Mouse (Mus musculus): ENCODE data around the gene Ppip5k1. TPM values are rescaled to one million over a fixed set of nuclear protein-coding genes. Genes with fewer than 3 reads are reported as not detected.

Gene Ppip5k1
- total RNA-seq, 2 experiments from 2014 or later = 8.2 to 8.4 TPM

DNA sequence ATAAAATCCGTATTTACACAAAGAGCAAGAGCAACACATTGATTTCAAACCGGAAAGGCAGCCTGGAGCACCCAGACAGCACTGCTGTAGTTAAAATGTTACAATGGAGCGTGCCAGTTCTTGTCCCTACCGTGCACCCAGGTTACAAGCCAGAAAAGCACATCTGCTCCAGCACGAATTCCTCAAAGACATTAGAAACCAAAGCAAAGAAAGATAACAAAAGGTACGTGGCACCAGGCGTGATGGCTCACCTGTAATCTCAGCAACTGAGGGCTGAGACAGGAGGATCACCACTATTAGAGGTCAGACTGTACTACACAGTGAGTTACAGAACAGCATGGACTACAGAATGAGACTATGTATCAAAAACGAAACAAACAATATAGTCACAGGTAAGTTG lies 86.8 kb downstream of the Ppip5k1 start:
- no peak for ATAC-seq (replicated peaks; ENCODE audit: low FRiP score, low TSS enrichment, poor library complexity, severe bottlenecking)

Other genes with a start within 250 kb of the Ppip5k1 start
- gene Tgm7, start 245.6 kb downstream of the Ppip5k1 start, total RNA-seq (2014; fragmentation: Nextera tagmentation) = not detected in 2 replicates
- gene Tgm7, start 245.6 kb downstream of the Ppip5k1 start, total RNA-seq (2017) = not detected in 2 replicates
- 12.9 and 15.8 TPM in 2 replicates for gene Adal, start 215.0 kb downstream of the Ppip5k1 start, total RNA-seq (2014; fragmentation: Nextera tagmentation)
- 11.0 and 13.1 TPM in 2 replicates for gene Adal, start 215.0 kb downstream of the Ppip5k1 start, total RNA-seq (2017)
- 7.8 and 9.7 TPM in 2 replicates for gene Lcmt2, start 214.7 kb downstream of the Ppip5k1 start, total RNA-seq (2014; fragmentation: Nextera tagmentation)
- 8.7 and 8.8 TPM in 2 replicates for gene Lcmt2, start 214.7 kb downstream of the Ppip5k1 start, total RNA-seq (2017)
- gene Tubgcp4, start 184.7 kb downstream of the Ppip5k1 start, total RNA-seq (2014; fragmentation: Nextera tagmentation) = 62.8 and 83.6 TPM in 2 replicates
- gene Tubgcp4, start 184.7 kb downstream of the Ppip5k1 start, total RNA-seq (2017) = 35.4 and 38.5 TPM in 2 replicates
- 15.0 and 16.4 TPM in 2 replicates for gene Zscan29, start 184.3 kb downstream of the Ppip5k1 start, total RNA-seq (2014; fragmentation: Nextera tagmentation)
- gene Zscan29, start 184.3 kb downstream of the Ppip5k1 start, total RNA-seq (2017) = 12.6 and 12.8 TPM in 2 replicates
- 22.9 and 33.3 TPM in 2 replicates for gene Trp53bp1, start 84.0 kb downstream of the Ppip5k1 start, total RNA-seq (2014; fragmentation: Nextera tagmentation)
- gene Trp53bp1, start 84.0 kb downstream of the Ppip5k1 start, total RNA-seq (2017) = 22.6 and 31.8 TPM in 2 replicates
- 0.10 TPM in 1 of 2 replicates, not detected in the other for gene Map1a, start 65.8 kb downstream of the Ppip5k1 start, total RNA-seq (2014; fragmentation: Nextera tagmentation)
- gene Map1a, start 65.8 kb downstream of the Ppip5k1 start, total RNA-seq (2017) = not detected in 2 replicates
- not detected in 2 replicates for gene Ckmt1, start 2.3 kb upstream of the Ppip5k1 start, total RNA-seq (2014; fragmentation: Nextera tagmentation)
- not detected in 2 replicates for gene Ckmt1, start 2.3 kb upstream of the Ppip5k1 start, total RNA-seq (2017)
- not detected in 2 replicates for gene Strc, start 31.8 kb upstream of the Ppip5k1 start, total RNA-seq (2014; fragmentation: Nextera tagmentation)
- not detected in 2 replicates for gene Strc, start 31.8 kb upstream of the Ppip5k1 start, total RNA-seq (2017)
- 98.2 and 163 TPM in 2 replicates for gene Pdia3, start 58.4 kb upstream of the Ppip5k1 start, total RNA-seq (2014; fragmentation: Nextera tagmentation)
- 198 and 215 TPM in 2 replicates for gene Pdia3, start 58.4 kb upstream of the Ppip5k1 start, total RNA-seq (2017)
- 0.44 and 3.3 TPM in 2 replicates for gene Catsper2, start 58.4 kb upstream of the Ppip5k1 start, total RNA-seq (2014; fragmentation: Nextera tagmentation)
- gene Catsper2, start 58.4 kb upstream of the Ppip5k1 start, total RNA-seq (2017) = 0.56 and 1.3 TPM in 2 replicates
- gene Ell3, start 88.9 kb upstream of the Ppip5k1 start, total RNA-seq (2014; fragmentation: Nextera tagmentation) = not detected in 2 replicates
- not detected in 2 replicates for gene Ell3, start 88.9 kb upstream of the Ppip5k1 start, total RNA-seq (2017)
- gene Serf2, start 93.8 kb upstream of the Ppip5k1 start, total RNA-seq (2014; fragmentation: Nextera tagmentation) = 408 and 415 TPM in 2 replicates
- 367 and 469 TPM in 2 replicates for gene Serf2, start 93.8 kb upstream of the Ppip5k1 start, total RNA-seq (2017)
- gene Hypk, start 97.9 kb upstream of the Ppip5k1 start, total RNA-seq (2014; fragmentation: Nextera tagmentation) = 154 and 217 TPM in 2 replicates
- 184 and 205 TPM in 2 replicates for gene Hypk, start 97.9 kb upstream of the Ppip5k1 start, total RNA-seq (2017)
- not detected in 2 replicates for gene Serinc4, start 101.4 kb upstream of the Ppip5k1 start, total RNA-seq (2014; fragmentation: Nextera tagmentation)
- gene Serinc4, start 101.4 kb upstream of the Ppip5k1 start, total RNA-seq (2017) = 1.4 TPM in 1 of 2 replicates, not detected in the other
- 19.7 and 20.2 TPM in 2 replicates for gene Mfap1b, start 118.7 kb upstream of the Ppip5k1 start, total RNA-seq (2014; fragmentation: Nextera tagmentation)
- 50.0 and 51.3 TPM in 2 replicates for gene Mfap1b, start 118.7 kb upstream of the Ppip5k1 start, total RNA-seq (2017)
- gene Mfap1a, start 151.3 kb upstream of the Ppip5k1 start, total RNA-seq (2014; fragmentation: Nextera tagmentation) = 18.6 and 26.6 TPM in 2 replicates
- gene Mfap1a, start 151.3 kb upstream of the Ppip5k1 start, total RNA-seq (2017) = 34.0 and 45.9 TPM in 2 replicates
- gene Wdr76, start 151.3 kb upstream of the Ppip5k1 start, total RNA-seq (2014; fragmentation: Nextera tagmentation) = 37.9 and 52.7 TPM in 2 replicates
- gene Wdr76, start 151.3 kb upstream of the Ppip5k1 start, total RNA-seq (2017) = 41.7 and 55.8 TPM in 2 replicates

Measured in megakaryocyte-erythroid progenitor cell, adult 5-6 weeks (primary cell).